Mouse (Mus musculus) small intestine, adult 2 months (tissue): Measurements from ENCODE around the gene Abhd17b.

Experiments used
- CTCF ChIP-seq: fragments of 200-500 bp; IDR thresholded peaks from 2 replicates; pipeline ENCODE4 v1.5.1; 2012; ENCODE audit warnings: low read depth, mild to moderate bottlenecking, control low read depth, inconsistent platforms, low read length, moderate library complexity, mixed read lengths; ENCODE audit not compliant: insufficient replicate concordance, insufficient read length; ENCODE audit errors: extremely low read depth
- POLR2A ChIP-seq: fragments of 200-500 bp; IDR thresholded peaks from 2 replicates; pipeline ENCODE4 v1.6.1; 2012; ENCODE audit warnings: low read depth, mild to moderate bottlenecking, control low read depth, inconsistent platforms, low read length, moderate library complexity

DNA sequence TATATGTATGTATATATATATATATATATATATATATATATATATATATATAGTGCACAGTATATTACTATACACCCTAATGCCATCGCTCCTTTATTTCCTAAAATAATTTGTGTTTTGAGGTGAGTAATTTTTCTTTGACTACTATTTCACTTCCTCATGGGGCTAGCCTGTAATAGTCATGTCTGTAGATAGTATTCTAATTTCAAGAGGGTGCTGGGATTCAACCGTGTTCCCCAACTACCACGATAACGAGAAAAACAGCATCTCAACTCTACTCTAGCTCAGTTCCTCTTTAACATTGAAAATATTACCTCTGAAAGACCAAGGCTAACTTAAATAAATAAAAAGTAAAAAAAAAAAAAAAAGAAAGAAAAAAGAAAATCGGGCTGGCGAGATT is 75.4 kb downstream of the Abhd17b start:
- TF ChIP-seq CTCF: no peak
- TF ChIP-seq POLR2A: no peak
